Mouse (Mus musculus): Measurements from ENCODE around the gene Gm36864.

GRCm38 (mm10) chr7:44239913-44240312 lies 3.9 kb downstream of the Gm36864 start:
- TF ChIP-seq POLR2A (IDR thresholded peaks at IDR 0.05; ENCODE audit: low read depth, low read length) (no peak), CTCF (IDR thresholded peaks at IDR 0.05; ENCODE audit: extremely low read depth, insufficient read length, insufficient replicate concordance, low read depth, low read length) (no peak)

Measured in small intestine, adult 2 months (tissue).